24 mouse cellular contexts compared by ENCODE assay signal in genomic region chr6:34903851-34904250, GRCm38 (mm10). TPM values are rescaled to one million over a fixed set of nuclear protein-coding genes. Genes with fewer than 3 reads are reported as not detected.
DNase-seq lines count a peak whose midpoint lies in the region; ATAC-seq and TF ChIP-seq lines count a peak whose summit lies in the region.
"Had no signal": no experiment of that assay in that cellular context is flagged by ENCODE, and none has a peak within 500 bp of the region (broad histone marks: within the 10 kb centered on the region; RNA-seq: fewer than 3 reads in every experiment).

No protein-coding gene starts in this region.

- WGBS in heart, embryonic 11.5 days (ENCODE audit: insufficient replicate concordance): 45% methylated on average over 10 of the region's 10 CpGs
- 49% methylated on average over 10 of the region's 10 CpGs for WGBS in kidney, embryonic 15.5 days
- 46% methylated on average over 10 of the region's 10 CpGs for WGBS in lung, postnatal 0 days

- no peak overlapping the region for H3K4me3 ChIP-seq in heart, embryonic 11.5 days (ENCODE audit: low read depth, low read length)
- no peak overlapping the region for H3K4me3 ChIP-seq in kidney, embryonic 15.5 days (replicated peaks)
- no peak overlapping the region for H3K4me3 ChIP-seq in lung, postnatal 0 days (ENCODE audit: low read depth, low read length)
- H3K4me3 ChIP-seq: embryonic facial prominence, embryonic 13.5 days; limb, embryonic 12.5 days had no signal

- peak; percentile 76; the same call in 1 of the 2 replicates for TF ChIP-seq EP300 in lung, postnatal 0 days (IDR thresholded peaks at IDR 0.05)

- no peaks in the 10 kb centered on the region for H3K27me3 ChIP-seq in heart, embryonic 11.5 days (ENCODE audit: control insufficient read depth, insufficient read depth, low read length)
- no peaks in the 10 kb centered on the region for H3K27me3 ChIP-seq in kidney, embryonic 15.5 days
- H3K27me3 ChIP-seq in lung, postnatal 0 days (replicated peaks; ENCODE audit: insufficient read depth, low read length): no peaks in the 10 kb centered on the region
- H3K27me3 ChIP-seq: embryonic facial prominence, embryonic 13.5 days; limb, embryonic 12.5 days had no signal

- H3K27ac ChIP-seq in heart, embryonic 11.5 days (ENCODE audit: low read depth, low read length): peak overlapping the region; percentile 30
- peak overlapping the region; percentile 41; the same call in 1 of the 2 replicates for H3K27ac ChIP-seq in kidney, embryonic 15.5 days
- peak overlapping the region; percentile 79 for H3K27ac ChIP-seq in lung, postnatal 0 days (ENCODE audit: low read length)
- H3K27ac ChIP-seq: embryonic facial prominence, embryonic 13.5 days; hindbrain, embryonic 14.5 days; limb, embryonic 12.5 days had no signal

- no peak for TF ChIP-seq CTCF in lung, postnatal 0 days (IDR thresholded peaks at IDR 0.05)

- ATAC-seq in heart, embryonic 11.5 days (replicated peaks; ENCODE audit: insufficient number of reproducible peaks, low FRiP score, low TSS enrichment): no peak
- no peak for ATAC-seq in kidney, embryonic 15.5 days (replicated peaks; ENCODE audit: low FRiP score)
- peak; percentile 88 for ATAC-seq in lung, postnatal 0 days
- ATAC-seq: activated CD4-positive, CD25-positive, alpha-beta regulatory T cell, adult 4 months; forebrain, embryonic 16.5 days had no signal

- peaks cover 16% of the 10 kb centered on the region; the same call in 1 of the 2 replicates for H3K36me3 ChIP-seq in heart, embryonic 11.5 days (ENCODE audit: control insufficient read depth, insufficient read depth, low read length)
- H3K36me3 ChIP-seq in kidney, embryonic 15.5 days: peaks cover 87% of the 10 kb centered on the region
- peaks cover 7% of the 10 kb centered on the region; the same call in 1 of the 2 replicates for H3K36me3 ChIP-seq in lung, postnatal 0 days (ENCODE audit: insufficient read depth, low read length)

- DNase-seq in heart, postnatal 4 days: no peak
- no peak for DNase-seq in kidney, postnatal 25 days
- peak; percentile 56 to 68 for DNase-seq in lung, adult 18-20 months
- peak; percentile 86 for DNase-seq in lung, postnatal 0 days (ENCODE audit: low spot score)
- no peak for DNase-seq in cerebellum, adult 9-11 months
- DNase-seq in layer of hippocampus, postnatal 36 days: no peak
- DNase-seq: adrenal gland, postnatal 10 days; cerebellum, postnatal 14 days; kidney, adult 9 months; right cerebral cortex, postnatal 4 days had no signal

- peak overlapping the region; percentile 46 for H3K4me2 ChIP-seq in heart, embryonic 11.5 days
- H3K4me2 ChIP-seq in kidney, embryonic 15.5 days: no peak overlapping the region
- H3K4me2 ChIP-seq in lung, postnatal 0 days (replicated peaks; ENCODE audit: low read depth, low read length): 0 out of 2 replicates have a peak overlapping the region, but pooled peaks have one; percentile 8
- H3K4me2 ChIP-seq: embryonic facial prominence, embryonic 13.5 days; hindbrain, embryonic 14.5 days; limb, embryonic 12.5 days; midbrain, embryonic 11.5 days had no signal

- no peaks in the 10 kb centered on the region for H3K9me3 ChIP-seq in heart, embryonic 11.5 days (replicated peaks; ENCODE audit: control insufficient read depth, low read length)
- H3K9me3 ChIP-seq in kidney, embryonic 15.5 days (replicated peaks): no peaks in the 10 kb centered on the region
- H3K9me3 ChIP-seq in lung, postnatal 0 days (ENCODE audit: low read length): no peaks in the 10 kb centered on the region
- H3K9me3 ChIP-seq: embryonic facial prominence, embryonic 13.5 days; G1E; limb, embryonic 12.5 days had no signal

- H3K4me1 ChIP-seq in heart, embryonic 11.5 days (ENCODE audit: control insufficient read depth, insufficient read depth, low read length): peaks cover 54% of the 10 kb centered on the region
- H3K4me1 ChIP-seq in kidney, embryonic 15.5 days: peaks cover 26% of the 10 kb centered on the region
- peaks cover 9% of the 10 kb centered on the region; the same call in 1 of the 2 replicates for H3K4me1 ChIP-seq in lung, postnatal 0 days (ENCODE audit: insufficient read depth, low read depth, low read length)
- H3K4me1 ChIP-seq: embryonic facial prominence, embryonic 13.5 days; limb, embryonic 12.5 days had no signal

- H3K9ac ChIP-seq in heart, embryonic 11.5 days (ENCODE audit: low read depth, low read length): peak overlapping the region; percentile 8; the same call in 1 of the 2 replicates
- H3K9ac ChIP-seq in kidney, embryonic 15.5 days: no peak overlapping the region
- 0 out of 2 replicates have a peak overlapping the region, but pooled peaks have one; percentile 16 for H3K9ac ChIP-seq in lung, postnatal 0 days (replicated peaks; ENCODE audit: low read depth)
- H3K9ac ChIP-seq: embryonic facial prominence, embryonic 13.5 days; hindbrain, embryonic 14.5 days; limb, embryonic 12.5 days had no signal

RNA-seq across cellular contexts. Expression of gene Wdr91, which starts 6.8 kb away (rescaled TPM):
- polyA plus RNA-seq in heart, embryonic 11.5 days (2014; fragmentation: Nextera tagmentation; extraction: Ambion mirVana): 12.4 and 13.0 TPM in 2 replicates
- 10 to 100 TPM; 19.1 to 22.7 TPM for total RNA-seq in heart, postnatal 4 days (2021)
- 9.9 and 11.8 TPM in 2 replicates for polyA plus RNA-seq in kidney, embryonic 15.5 days (2015; fragmentation: Nextera tagmentation; extraction: Ambion mirVana)
- polyA plus RNA-seq in lung, postnatal 0 days (2015; fragmentation: Nextera tagmentation; extraction: Ambion mirVana): 19.9 and 21.1 TPM in 2 replicates
- total RNA-seq in layer of hippocampus, postnatal 36 days (2021): 10 to 100 TPM; 35.1 to 36.5 TPM

RNA-seq across cellular contexts. Expression of gene Stra8, which starts 16.1 kb away (rescaled TPM):
- not detected in 2 replicates for polyA plus RNA-seq in heart, embryonic 11.5 days (2014; fragmentation: Nextera tagmentation; extraction: Ambion mirVana)
- not detected for total RNA-seq in heart, postnatal 4 days (2021)
- polyA plus RNA-seq in kidney, embryonic 15.5 days (2015; fragmentation: Nextera tagmentation; extraction: Ambion mirVana): not detected in 2 replicates
- 0.10 TPM in 1 of 2 replicates, not detected in the other for polyA plus RNA-seq in lung, postnatal 0 days (2015; fragmentation: Nextera tagmentation; extraction: Ambion mirVana)
- not detected for total RNA-seq in layer of hippocampus, postnatal 36 days (2021)
- total RNA-seq: adrenal gland, postnatal 10 days; gastrocnemius, postnatal 4 days; layer of hippocampus, postnatal 14 days; left cerebral cortex, postnatal 10 days had no signal
- polyA plus RNA-seq: embryonic facial prominence, embryonic 13.5 days; forebrain, embryonic 16.5 days; G1E; hindbrain, embryonic 14.5 days; intestine, embryonic 14.5 days; limb, embryonic 12.5 days; macrophage; midbrain, embryonic 11.5 days had no signal

RNA-seq across cellular contexts. Expression of gene Cyren, which starts 26.0 kb away (rescaled TPM):
- polyA plus RNA-seq in heart, embryonic 11.5 days (2014; fragmentation: Nextera tagmentation; extraction: Ambion mirVana): 10.2 and 11.2 TPM in 2 replicates
- total RNA-seq in heart, postnatal 4 days (2021): 1 to 10 TPM; 5.5 to 6.7 TPM
- polyA plus RNA-seq in kidney, embryonic 15.5 days (2015; fragmentation: Nextera tagmentation; extraction: Ambion mirVana): 11.9 and 15.6 TPM in 2 replicates
- 12.6 and 13.8 TPM in 2 replicates for polyA plus RNA-seq in lung, postnatal 0 days (2015; fragmentation: Nextera tagmentation; extraction: Ambion mirVana)
- total RNA-seq in layer of hippocampus, postnatal 36 days (2021): 1 to 10 TPM; 5.9 to 7.5 TPM

RNA-seq across cellular contexts. Expression of gene Tmem140, which starts 40.9 kb away (rescaled TPM):
- 0.39 and 0.62 TPM in 2 replicates for polyA plus RNA-seq in heart, embryonic 11.5 days (2014; fragmentation: Nextera tagmentation; extraction: Ambion mirVana)
- 10 to 100 TPM in 1 of 2 experiments, 1 to 10 TPM in 1; 4.6 to 10.6 TPM for total RNA-seq in heart, postnatal 4 days (2021)
- 1.9 and 2.3 TPM in 2 replicates for polyA plus RNA-seq in kidney, embryonic 15.5 days (2015; fragmentation: Nextera tagmentation; extraction: Ambion mirVana)
- polyA plus RNA-seq in lung, postnatal 0 days (2015; fragmentation: Nextera tagmentation; extraction: Ambion mirVana): 30.6 and 34.9 TPM in 2 replicates
- 1 to 10 TPM; 1.8 to 2.4 TPM for total RNA-seq in layer of hippocampus, postnatal 36 days (2021)

Comparison
In these comparisons a context has a peak if more than half of its experiments do, and no peak if none do; other contexts are left out.
1. DNase-seq: peak in lung, adult 18-20 months (2 of 2) and lung, postnatal 0 days (single experiment); none in heart, postnatal 4 days (single experiment), kidney, postnatal 25 days (0 of 2), cerebellum, adult 9-11 months (single experiment) and layer of hippocampus, postnatal 36 days (0 of 2).
2. Peak in every context shown above with its lines, with median percentiles within 50 percentile points of each other: H3K27ac ChIP-seq.